Mouse (Mus musculus) heart, adult 8-10 months (tissue): ENCODE measurements around the gene Spata13. TPM values are rescaled to one million over a fixed set of nuclear protein-coding genes. Genes with fewer than 3 reads are reported as not detected.
A peak's percentile ranks its signal among the peaks of the same experiment; 100 is the strongest.

ENCODE experiments used
- DNase-seq: peaks from one replicate; pipeline ENCODE4 v3.0.0; 2022; ENCODE audit warnings: low spot score
- total RNA-seq, 4 experiments: library from RNA; stranded (reverse); gene quantifications; 2 replicates each; pipeline ENCODE4 v1.2.4; 2022

The Spata13 gene
- total RNA-seq, 4 experiments from 2014 or later = 11.3 to 15.0 (median 13.6) TPM

DNA sequence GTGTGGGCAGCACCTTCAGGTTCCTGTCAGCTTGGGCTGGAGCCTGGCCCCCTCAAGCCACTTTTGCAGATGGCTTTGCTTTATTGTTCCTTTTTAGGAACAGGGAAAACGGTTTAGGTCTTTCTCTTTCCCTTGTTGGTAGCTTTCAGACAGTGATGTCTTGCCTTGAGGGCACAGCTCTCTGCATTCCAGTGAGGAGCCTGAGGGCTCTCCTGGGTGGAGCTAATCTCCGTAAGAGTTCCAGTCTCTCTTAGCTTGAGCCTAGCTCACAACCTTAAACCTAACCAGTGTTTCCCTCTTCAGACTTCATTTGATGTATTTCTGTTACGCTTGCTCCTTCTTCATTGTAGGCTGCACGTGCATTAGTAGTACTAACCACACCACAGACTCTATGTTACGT lies 81.9 kb downstream of the Spata13 start:
- no peak for DNase-seq

DNA sequence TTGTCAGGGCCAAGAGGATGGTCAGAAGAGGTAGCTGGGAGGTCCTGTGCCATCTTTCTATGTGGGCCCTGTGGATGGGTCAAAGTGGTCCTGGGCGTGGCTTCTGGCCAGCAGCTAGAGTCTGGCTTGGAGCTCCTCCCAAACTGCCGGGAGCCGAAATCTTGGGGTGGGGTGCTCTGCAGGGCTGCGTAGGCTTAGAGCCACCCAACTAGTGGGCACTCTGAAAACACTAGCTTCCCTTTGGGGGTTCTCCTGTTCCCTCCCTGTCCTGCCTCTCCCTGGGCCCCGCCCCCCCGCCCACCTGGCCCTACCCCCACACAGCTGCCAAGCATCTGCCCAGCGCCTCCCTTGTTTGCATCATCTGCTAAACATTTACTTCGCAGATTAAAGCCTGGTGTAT lies 87.5 kb downstream of the Spata13 start:
- DNase-seq = no peak

- DNase-seq = no peak
Observed at GRCm38 (mm10) chr14:60721938-60722337, 88.1 kb downstream of the Spata13 start.

GRCm38 (mm10) chr14:60726091-60726490 lies 92.3 kb downstream of the Spata13 start:
- DNase-seq = no peak

GRCm38 (mm10) chr14:60727130-60727529 lies 93.3 kb downstream of the Spata13 start:
- DNase-seq = no peak

DNA sequence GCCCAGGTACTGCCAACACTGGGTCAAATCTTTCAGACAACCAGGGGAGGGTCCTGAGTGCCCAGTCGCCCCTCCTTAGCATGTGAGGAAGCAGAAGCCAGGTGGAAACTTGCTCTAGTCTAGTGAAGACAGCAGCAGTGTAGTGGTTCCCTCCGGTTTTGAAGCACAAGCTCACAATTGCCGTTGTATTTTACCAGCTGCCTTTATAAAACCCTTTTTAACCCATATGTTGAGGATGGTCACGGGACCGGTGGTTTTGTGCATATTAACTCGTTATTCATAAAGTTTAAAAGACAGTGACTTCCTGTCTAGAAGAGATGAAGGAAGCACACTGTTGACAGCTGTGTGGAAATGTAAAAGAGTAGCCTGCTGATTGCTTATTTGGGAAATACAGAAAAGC lies 98.3 kb downstream of the Spata13 start:
- DNase-seq = no peak

DNA sequence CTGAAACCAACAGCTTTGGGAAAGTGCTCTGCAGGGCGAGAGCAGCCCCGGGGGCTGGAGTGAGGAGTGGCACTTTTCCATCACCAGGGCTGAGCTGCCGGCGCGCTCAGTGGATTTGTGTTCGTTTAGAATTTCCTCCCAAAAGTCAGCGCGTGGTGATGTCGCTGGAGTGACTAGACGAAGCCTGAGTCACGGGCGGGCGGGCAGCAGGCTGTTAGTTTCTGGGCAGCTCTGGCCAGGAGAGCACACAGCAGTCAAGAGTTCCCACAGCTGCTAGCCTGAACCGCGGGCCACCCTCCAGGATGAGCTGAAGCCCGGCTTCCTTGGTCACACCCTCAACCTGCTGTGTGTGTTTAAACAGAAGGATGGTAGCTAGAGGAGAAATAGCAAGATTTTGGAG lies 99.0 kb downstream of the Spata13 start:
- peak; percentile 50 for DNase-seq

DNA sequence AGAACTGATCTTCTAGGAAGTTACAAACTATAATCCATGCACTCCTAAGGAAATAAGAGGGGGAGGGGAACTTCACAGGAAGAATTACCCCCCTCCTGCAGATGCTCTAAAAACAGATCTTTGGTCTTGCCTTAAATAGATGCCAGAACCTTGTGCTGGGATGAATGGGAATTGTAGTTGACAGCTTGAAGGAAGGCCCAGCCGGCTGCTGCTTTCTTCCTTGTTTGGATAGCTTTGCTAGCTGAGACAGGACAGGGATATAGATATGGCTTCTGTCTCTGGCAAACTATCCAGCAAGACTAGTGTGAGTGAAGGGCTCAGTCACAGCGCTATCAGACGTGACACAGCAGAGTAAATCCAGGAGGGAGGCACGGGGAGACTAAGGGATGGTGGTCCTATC lies 99.9 kb downstream of the Spata13 start:
- DNase-seq = no peak

DNA sequence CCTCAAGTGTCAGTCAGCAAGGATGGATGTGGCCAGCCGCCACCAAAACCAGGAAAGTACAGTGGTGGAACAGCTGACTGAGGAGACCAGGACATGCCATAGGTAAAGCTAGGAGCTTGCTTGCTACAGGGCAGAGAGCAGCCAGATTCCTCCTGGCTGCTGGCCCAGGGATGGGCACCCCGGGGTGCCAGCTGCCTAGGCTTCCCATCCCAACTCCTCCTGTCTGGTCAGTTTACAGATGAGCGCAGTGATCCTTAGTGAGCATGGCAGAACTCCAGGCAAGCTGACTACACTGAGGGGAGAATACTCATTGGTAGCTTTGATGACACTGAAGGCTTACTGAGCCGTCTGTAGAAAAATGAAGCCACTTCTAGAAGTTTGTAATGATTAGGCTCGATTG lies 101.4 kb downstream of the Spata13 start:
- no peak for DNase-seq

GRCm38 (mm10) chr14:60735848-60736547 lies 102.2 kb downstream of the Spata13 start:
- DNase-seq = no peak

GRCm38 (mm10) chr14:60736591-60737192 lies 102.9 kb downstream of the Spata13 start:
- DNase-seq = peak; percentile 72

GRCm38 (mm10) chr14:60737202-60737611 lies 103.4 kb downstream of the Spata13 start:
- no peak for DNase-seq

DNA sequence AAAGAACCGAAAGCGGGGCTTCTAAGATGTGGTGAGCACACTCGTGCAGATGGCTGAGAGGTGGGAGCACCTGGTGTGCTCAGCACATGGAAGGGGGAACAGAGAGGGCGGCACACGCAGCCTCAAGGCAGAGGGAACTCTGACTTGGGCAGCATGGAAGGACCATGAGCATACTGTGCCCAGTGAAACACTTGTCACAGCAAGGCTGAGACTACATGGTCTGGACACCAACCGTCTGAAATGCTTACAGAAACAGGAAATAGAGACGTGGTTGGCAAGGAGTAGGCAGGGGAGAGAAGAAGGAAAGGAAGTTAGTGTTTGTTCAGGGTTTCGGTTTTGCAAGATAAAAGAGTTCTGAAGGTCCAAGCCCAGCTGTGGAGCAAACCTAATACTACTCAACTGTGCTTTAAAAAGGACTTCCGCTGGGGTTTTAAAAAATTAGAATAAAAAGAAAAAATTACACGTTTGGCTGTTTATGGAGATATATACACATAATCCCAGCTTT lies 104.7 kb downstream of the Spata13 start:
- no peak for DNase-seq

- DNase-seq = no peak
Observed at GRCm38 (mm10) chr14:60739155-60739554, 105.4 kb downstream of the Spata13 start.

DNA sequence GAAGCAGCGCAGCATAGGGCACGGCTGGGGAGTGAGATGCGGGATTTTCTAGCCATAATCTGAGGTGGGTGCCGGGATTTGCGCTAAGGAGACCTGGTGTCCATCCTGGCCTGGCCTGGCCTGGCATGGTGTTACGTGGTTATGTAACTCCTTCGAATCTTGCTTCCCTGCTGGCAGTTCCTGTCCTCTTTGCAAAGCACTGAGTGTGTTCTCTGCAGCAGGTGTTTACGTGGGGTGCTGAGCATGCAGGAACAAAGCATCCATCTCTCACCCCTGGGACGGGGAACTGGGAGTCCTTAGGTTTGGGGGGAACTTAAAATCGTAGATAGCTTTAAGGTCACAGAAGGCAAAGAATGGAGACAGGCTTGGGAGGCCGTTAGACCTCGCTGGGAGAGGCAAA lies 105.8 kb downstream of the Spata13 start:
- no peak for DNase-seq

- no peak for DNase-seq
Observed at GRCm38 (mm10) chr14:60740507-60740906, 106.7 kb downstream of the Spata13 start.

GRCm38 (mm10) chr14:60741033-60741432 lies 107.2 kb downstream of the Spata13 start:
- no peak for DNase-seq

DNA sequence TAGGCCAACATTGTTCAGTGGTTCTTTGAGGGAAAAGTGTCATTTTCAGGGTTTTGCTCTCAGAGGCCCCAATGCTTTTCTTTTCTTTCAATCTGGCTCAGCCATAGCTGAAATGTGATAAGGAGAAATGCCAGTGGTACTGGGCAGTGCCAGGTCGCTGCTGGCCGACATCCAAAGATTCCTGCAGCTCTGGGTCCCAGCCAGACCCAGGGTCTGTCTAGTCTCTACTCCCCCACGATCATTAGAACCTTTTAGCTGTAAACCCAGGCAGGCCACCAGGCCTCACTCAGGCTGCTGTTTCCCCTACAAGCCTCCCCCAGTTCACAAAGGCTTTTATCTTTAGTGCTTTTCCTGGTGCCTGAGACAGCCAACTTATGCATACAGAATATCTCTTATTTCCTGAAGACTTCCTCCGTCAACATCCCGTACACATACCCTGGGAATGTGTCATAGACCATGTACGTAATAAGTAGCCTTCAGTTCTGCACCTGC lies 107.7 kb downstream of the Spata13 start:
- no peak for DNase-seq

GRCm38 (mm10) chr14:60743681-60744080 lies 109.9 kb downstream of the Spata13 start:
- DNase-seq = no peak

DNA sequence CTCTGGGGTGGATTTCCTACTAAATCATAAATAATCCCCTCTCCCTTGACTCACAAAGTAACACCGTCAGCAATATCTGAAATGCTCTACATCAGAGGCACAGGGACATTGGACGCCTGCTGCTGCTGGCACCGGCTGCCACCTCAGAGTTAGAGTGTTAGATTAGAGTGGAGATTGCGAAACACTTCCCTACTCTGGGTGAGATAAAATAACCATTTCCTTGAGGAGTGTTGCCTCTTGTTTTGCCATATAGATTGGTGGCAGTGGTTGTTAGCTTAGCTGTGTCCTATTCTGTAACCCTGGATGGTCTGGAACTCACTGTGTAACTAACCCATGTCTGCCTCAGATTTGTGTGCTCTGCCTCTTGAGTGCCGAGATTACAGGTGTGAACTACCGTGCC lies 111.4 kb downstream of the Spata13 start:
- no peak for DNase-seq

DNA sequence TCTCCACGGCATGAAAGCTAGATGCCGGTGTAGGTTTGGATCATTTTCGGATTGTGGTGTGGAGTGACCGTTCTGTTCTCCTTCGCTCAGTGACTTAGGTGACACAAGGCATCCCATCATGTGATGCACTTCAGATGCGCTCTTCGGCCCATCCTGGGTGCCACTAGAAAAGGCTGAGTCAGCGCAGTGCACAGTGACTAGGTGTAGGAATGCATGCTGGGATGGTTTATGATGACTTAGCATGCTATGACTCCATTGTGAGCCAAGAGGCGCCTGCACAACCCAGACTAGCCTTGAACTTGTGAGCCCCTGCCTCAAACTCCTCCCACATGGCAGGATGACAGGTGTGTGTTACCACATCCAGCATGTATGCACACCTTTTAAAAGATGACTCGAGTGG lies 112.3 kb downstream of the Spata13 start:
- no peak for DNase-seq

- no peak for DNase-seq
Observed at GRCm38 (mm10) chr14:60747154-60747870, 113.5 kb downstream of the Spata13 start.

DNA sequence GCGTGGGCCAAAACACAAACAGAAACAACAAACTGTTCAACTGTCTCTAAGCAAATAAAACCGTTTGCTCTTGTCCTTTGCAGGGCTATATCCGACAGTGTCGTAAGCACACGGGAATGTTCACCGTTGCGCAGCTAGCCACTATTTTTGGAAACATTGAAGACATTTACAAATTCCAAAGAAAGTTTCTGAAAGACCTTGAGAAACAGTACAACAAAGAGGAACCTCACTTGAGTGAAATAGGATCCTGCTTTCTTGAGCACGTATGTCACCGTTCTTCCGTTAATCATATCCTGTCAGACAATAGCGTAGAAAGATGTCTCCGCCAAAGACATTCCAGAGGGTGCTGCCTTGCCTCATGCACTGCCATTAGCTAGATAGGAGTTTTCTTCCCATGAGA lies 116.1 kb downstream of the Spata13 start:
- DNase-seq = no peak
